Mouse (Mus musculus): ENCODE results near the gene Nfu1. TPM values are rescaled to one million over a fixed set of nuclear protein-coding genes. Genes with fewer than 3 reads are reported as not detected.
A peak's percentile ranks its signal among the peaks of the same experiment; 100 is the strongest.
"Not testable (repeated sequence)": the region's sequence is repeated elsewhere in the genome, so short reads cannot be mapped to it uniquely, and the experiment has no call there.

Gene Nfu1
- polyA plus RNA-seq, 1 experiment, result 130 TPM

DNA sequence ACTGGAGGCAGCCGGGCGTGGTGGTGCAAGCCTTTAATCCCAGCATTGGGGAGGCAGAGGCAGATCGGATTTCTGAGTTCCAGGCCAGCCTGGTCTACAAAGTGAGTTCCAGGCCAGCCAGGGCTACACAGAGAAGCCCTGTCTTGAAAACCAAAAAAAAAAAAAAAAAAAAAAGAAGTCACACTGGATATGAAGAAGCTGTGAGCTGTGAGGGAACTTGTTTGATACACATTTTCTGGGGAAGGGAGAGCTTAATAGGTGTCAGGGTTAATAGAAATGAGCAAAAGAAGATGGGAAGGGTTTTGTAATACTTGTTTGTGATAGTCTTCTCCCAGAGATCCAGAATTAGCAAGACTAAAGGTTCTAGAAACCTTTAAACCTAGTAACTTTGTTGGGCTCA, 36.5 kb downstream of the Nfu1 start:
- no peak for TF ChIP-seq CTCF (IDR thresholded peaks at IDR 0.05; ENCODE audit: borderline replicate concordance, extremely low read depth, insufficient read depth, insufficient read length)
- no peak for TF ChIP-seq POLR2A (IDR thresholded peaks at IDR 0.05; ENCODE audit: borderline replicate concordance, extremely low read depth, insufficient read depth, insufficient read length, poor library complexity, severe bottlenecking)
- no peak for DNase-seq (ENCODE audit: low read depth)

DNA sequence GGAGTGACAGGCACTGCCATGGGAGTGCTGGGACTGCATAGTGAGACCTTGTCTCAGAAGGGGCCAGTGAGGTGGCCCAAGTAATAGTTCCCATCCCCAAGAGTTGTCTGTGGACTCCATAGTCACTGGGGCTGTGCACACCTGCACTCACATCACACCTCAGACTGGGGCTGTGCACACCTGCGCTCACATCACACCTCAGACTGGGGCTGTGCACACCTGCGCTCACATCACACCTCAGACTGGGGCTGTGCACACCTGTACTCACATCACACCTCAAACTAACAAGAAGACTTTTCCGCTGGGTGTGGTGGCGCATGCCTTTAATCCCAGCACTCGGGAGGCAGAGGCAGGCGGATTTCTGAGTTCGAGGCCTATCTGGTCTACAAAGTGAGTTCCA, 39.7 kb downstream of the Nfu1 start:
- not testable (repeated sequence) for DNase-seq (ENCODE audit: low read depth)

DNA sequence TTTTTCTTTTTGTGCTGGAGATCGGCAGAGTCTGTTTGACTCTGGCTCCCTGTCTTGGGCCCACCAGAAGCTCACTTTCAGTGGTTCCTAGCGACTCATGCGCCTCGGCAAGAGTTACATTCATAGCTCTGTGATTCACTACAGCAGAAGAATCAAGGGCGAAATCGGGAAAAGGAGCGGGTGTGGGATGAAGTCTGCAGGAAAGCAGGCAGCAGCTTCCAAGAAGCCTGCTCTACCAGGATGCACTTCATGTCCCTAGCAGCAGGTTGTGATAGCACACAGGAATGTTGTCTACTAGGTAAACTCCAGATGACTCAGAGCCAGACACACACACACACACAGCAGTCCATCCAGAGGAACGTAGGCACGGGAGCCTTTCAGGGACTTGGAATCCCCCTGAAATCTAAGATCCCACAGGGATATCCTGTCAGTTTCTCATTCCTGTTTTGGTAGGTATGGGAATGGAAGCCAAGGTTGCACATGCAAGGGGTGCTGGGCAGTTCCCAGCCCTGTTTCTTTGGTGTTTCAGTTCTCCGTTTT, 42.9 kb downstream of the Nfu1 start:
- TF ChIP-seq CTCF (IDR thresholded peaks at IDR 0.05; ENCODE audit: borderline replicate concordance, extremely low read depth, insufficient read depth, insufficient read length) (no peak), POLR2A (IDR thresholded peaks at IDR 0.05; ENCODE audit: borderline replicate concordance, extremely low read depth, insufficient read depth, insufficient read length, poor library complexity, severe bottlenecking) (no peak)
- no peak for DNase-seq (ENCODE audit: low read depth)

DNA sequence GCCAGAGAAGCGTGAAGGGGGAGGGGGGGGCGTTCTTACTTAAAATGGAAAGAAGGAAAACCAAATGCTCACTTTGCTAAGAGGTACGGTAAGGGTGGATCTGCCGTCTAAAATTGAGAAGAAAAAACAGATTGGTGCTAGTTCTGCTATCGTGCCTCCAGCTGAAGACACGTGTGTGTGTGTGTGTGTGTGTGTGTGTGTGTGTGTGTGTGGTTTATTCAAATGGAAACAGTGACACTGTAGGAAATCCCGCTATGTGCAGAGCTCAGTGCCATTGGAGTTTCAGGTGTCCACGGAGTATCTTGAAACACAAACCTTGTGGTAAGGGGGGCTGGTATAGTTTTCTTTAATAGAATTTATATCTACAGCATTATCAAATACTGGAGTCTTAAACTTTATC, 45.2 kb downstream of the Nfu1 start:
- DNase-seq (ENCODE audit: low read depth), result no peak
- no peak for TF ChIP-seq CTCF (IDR thresholded peaks at IDR 0.05; ENCODE audit: borderline replicate concordance, extremely low read depth, insufficient read depth, insufficient read length)
- no peak for TF ChIP-seq POLR2A (IDR thresholded peaks at IDR 0.05; ENCODE audit: borderline replicate concordance, extremely low read depth, insufficient read depth, insufficient read length, poor library complexity, severe bottlenecking)

DNA sequence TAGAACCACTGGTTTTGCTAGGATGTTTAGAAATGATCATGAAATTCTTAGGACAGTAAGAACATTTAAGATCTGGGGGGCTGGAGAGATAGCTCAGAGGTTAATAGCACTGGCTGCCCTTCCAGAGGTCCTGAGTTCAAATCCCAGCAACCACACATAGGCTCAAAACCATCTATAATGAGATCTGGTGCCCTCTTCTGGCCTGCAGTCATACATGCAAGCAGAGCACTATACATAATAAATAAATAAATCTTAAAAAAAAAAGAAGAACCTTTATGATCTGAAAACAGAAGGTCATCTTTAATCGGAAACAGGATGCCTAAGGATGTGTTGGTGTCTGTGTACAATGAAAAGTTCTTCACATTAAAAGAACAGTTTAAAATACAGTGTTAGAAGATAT, 50.7 kb downstream of the Nfu1 start:
- 0 out of 2 replicates have a peak, but pooled peaks have one; percentile 1 for TF ChIP-seq CTCF (IDR thresholded peaks at IDR 0.05; ENCODE audit: borderline replicate concordance, extremely low read depth, insufficient read depth, insufficient read length)
- no peak for TF ChIP-seq POLR2A (IDR thresholded peaks at IDR 0.05; ENCODE audit: borderline replicate concordance, extremely low read depth, insufficient read depth, insufficient read length, poor library complexity, severe bottlenecking)
- DNase-seq (ENCODE audit: low read depth), result no peak

DNA sequence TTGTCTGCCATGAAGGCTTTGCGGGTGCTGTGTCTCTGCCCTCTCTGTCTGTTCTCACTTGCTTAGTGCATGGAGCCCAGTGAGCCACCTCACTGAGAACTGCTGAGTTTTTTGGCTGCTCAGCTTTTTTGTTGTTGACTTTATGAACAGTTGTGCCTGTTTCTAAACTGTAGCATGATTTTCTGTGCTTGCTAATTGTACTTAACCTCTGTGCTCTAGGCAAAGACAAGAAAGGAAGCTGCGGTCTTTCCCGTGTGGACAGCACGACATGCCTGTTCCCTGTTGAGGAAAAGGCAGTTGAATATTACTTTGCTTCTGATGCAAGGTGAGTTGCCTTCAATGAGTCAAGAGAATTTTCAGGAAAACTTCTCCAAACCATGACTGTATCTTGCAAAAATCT, 54.5 kb downstream of the Nfu1 start:
- DNase-seq (ENCODE audit: low read depth), result no peak
- TF ChIP-seq CTCF (IDR thresholded peaks at IDR 0.05; ENCODE audit: borderline replicate concordance, extremely low read depth, insufficient read depth, insufficient read length) (no peak), POLR2A (IDR thresholded peaks at IDR 0.05; ENCODE audit: borderline replicate concordance, extremely low read depth, insufficient read depth, insufficient read length, poor library complexity, severe bottlenecking) (no peak)

DNA sequence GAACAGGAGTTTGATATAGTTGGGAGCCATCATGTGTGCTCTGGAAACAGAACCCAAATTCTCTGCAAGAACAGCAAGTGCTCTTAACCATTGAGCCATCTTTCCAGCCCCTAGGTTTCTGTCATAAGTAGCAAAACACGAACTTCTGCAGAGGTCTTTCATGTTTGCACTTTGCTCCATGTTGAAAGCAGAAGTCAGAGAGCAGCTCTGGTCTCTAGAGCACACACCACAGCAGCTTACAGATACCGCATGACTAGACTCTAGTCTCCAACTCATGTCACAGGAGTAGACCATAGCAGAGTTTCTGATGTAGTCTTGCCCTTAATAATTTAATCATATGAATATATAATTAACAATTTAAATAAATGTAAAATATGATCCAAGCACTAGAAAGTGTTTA, 59.2 kb downstream of the Nfu1 start:
- TF ChIP-seq POLR2A (IDR thresholded peaks at IDR 0.05; ENCODE audit: borderline replicate concordance, extremely low read depth, insufficient read depth, insufficient read length, poor library complexity, severe bottlenecking), result no peak
- no peak for TF ChIP-seq CTCF (IDR thresholded peaks at IDR 0.05; ENCODE audit: borderline replicate concordance, extremely low read depth, insufficient read depth, insufficient read length)
- no peak for DNase-seq (ENCODE audit: low read depth)

DNA sequence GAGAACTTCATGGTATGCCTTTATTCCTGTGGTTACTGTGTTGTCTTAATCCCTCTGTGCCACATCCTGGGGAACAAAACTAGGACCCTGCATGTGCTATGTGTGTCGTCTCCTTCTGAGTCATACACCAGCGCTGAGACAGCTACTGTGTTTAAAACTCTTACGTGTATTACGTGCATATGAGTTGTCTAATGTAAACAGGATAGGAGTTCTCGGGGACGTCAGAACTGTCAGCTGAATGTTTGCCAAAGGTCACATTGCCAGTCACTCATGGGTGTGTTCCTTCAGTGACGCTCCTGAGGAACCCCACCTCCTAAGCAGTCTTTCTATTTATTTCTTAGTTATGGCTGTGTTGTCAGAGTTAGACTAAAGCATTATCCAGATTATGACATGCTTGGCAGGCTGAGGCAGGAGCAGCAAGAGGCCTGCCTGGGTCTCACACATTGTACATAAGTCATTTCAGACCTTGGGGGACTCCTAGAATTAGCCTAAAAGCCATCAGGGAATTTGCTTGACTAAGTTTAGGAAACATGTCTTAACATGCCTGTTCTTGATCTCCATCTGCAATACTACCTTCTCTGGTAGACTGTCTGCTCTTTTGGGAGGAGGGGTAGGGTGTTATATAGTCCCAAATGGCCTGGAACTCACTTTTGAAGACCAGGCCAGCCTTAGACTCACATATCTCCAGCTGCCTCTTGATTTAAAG, 60.3 kb downstream of the Nfu1 start:
- DNase-seq (ENCODE audit: low read depth), result no peak
- TF ChIP-seq CTCF (IDR thresholded peaks at IDR 0.05; ENCODE audit: borderline replicate concordance, extremely low read depth, insufficient read depth, insufficient read length), result no peak
- TF ChIP-seq POLR2A (IDR thresholded peaks at IDR 0.05; ENCODE audit: borderline replicate concordance, extremely low read depth, insufficient read depth, insufficient read length, poor library complexity, severe bottlenecking), result no peak

DNA sequence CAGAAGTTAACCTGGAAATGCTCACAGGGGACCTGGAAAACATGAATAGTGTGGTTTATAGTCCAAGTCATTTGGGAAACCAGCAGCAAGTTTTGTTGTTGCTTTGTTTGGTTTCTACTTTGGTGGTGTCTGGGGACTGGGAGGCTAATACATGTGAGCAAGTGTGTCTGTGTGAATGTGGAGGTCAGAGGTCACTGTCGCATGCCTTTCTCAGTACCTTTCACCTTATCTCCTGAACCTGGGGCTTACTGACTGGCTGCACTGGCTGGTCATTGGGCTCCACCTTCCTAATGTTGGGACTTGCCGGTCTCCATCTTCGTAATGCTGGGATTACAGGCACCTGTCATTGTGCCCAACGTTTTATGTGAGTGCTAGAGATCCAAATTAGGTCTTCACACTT, 61.6 kb downstream of the Nfu1 start:
- TF ChIP-seq CTCF (IDR thresholded peaks at IDR 0.05; ENCODE audit: borderline replicate concordance, extremely low read depth, insufficient read depth, insufficient read length) (no peak), POLR2A (IDR thresholded peaks at IDR 0.05; ENCODE audit: borderline replicate concordance, extremely low read depth, insufficient read depth, insufficient read length, poor library complexity, severe bottlenecking) (no peak)
- no peak for DNase-seq (ENCODE audit: low read depth)

DNA sequence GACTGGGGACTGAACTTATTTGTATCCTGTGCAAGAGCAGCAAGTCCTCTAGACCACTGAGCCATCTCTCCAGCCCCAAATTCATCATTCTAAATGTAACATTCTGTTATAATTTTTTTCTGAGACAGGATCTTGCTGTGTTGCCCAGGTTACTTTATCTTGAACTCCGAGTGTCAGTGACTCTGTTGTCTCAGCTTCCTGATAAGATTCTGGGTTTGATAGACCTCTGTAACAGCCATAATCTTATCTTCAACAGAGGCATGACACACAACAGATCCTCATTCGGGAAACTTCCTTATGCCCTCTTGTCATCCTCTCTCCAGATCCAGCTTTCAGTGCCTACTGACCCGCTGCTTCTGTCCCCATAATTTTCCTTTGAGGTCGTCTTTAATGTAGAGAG, 63.7 kb downstream of the Nfu1 start:
- no peak for DNase-seq (ENCODE audit: low read depth)
- TF ChIP-seq POLR2A (IDR thresholded peaks at IDR 0.05; ENCODE audit: borderline replicate concordance, extremely low read depth, insufficient read depth, insufficient read length, poor library complexity, severe bottlenecking) (no peak), CTCF (IDR thresholded peaks at IDR 0.05; ENCODE audit: borderline replicate concordance, extremely low read depth, insufficient read depth, insufficient read length) (no peak)

DNA sequence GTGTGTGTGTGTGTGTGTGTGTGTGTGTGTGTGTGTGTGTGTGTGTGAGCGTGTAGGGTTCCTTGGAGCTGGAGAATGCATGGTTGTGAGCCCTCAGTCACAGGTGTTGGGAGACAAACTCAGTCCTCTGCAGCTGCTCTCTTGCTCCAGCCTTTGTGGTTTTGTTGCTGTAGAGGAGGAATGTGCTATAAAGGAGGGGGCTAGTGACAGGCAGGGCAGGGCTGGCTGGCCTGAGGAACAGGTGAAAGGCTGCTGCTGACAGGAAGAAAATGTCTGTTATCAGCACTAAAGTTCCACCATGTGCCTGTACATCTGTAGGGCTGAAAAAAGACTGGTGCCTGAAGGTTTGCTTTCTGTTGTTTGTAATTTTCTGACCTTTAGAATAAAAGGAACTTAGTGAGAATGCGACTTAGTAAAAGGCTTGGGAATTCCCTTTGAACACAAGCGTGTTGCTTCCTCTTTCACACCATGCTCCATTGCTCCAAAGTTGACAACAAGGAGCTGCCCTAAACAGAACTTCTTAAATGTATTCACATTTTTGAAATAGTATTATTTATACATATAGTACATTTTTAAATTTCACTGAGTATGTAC, 66.2 kb downstream of the Nfu1 start:
- no peak for DNase-seq (ENCODE audit: low read depth)
- TF ChIP-seq CTCF (IDR thresholded peaks at IDR 0.05; ENCODE audit: borderline replicate concordance, extremely low read depth, insufficient read depth, insufficient read length), result no peak
- TF ChIP-seq POLR2A (IDR thresholded peaks at IDR 0.05; ENCODE audit: borderline replicate concordance, extremely low read depth, insufficient read depth, insufficient read length, poor library complexity, severe bottlenecking), result no peak

Other genes starting within 250 kb of the Nfu1 start
- 2.8 and 3.6 TPM in 2 replicates for gene Anxa4, start 215.7 kb upstream of the Nfu1 start, polyA plus RNA-seq (2012; rRNA removed)
- 44.3 and 52.1 TPM in 2 replicates for gene Aak1, start 159.7 kb upstream of the Nfu1 start, polyA plus RNA-seq (2012; rRNA removed)
- 26.7 and 43.8 TPM in 2 replicates for gene Gfpt1, start 33.6 kb downstream of the Nfu1 start, polyA plus RNA-seq (2012; rRNA removed)
- 0.24 and 0.51 TPM in 2 replicates for gene D6Ertd527e, start 95.5 kb downstream of the Nfu1 start, polyA plus RNA-seq (2012; rRNA removed)

Measured in brain, embryonic 14.5 days (tissue).